8 mouse cellular contexts compared by ENCODE assay signal in genomic region chr4:96553133-96553819, GRCm38 (mm10). TPM values are rescaled to one million over a fixed set of nuclear protein-coding genes. Genes with fewer than 3 reads are reported as not detected.
DNase-seq lines count a peak whose midpoint lies in the region; ATAC-seq lines count a peak whose summit lies in the region.

Gene Cyp2j6 (minus strand): TSS chr4:96553661.

- 1% methylated on average over 16 of the region's 16 CpGs for WGBS in intestine, embryonic 14.5 days
- WGBS in macrophage (ENCODE audit: missing documents): under 1% methylated on average over 16 of the region's 16 CpGs

- H3K36me3 ChIP-seq in intestine, embryonic 14.5 days (ENCODE audit: control insufficient read depth, insufficient read depth, low read length): no peaks in the 10 kb centered on the region
- no peaks in the 10 kb centered on the region for H3K36me3 ChIP-seq in macrophage (ENCODE audit: inconsistent target)

- peak within 1 kb of the TSS; percentile 78 for H3K27ac ChIP-seq in intestine, embryonic 14.5 days (ENCODE audit: low read depth)
- no peak within 1 kb of the TSS for H3K27ac ChIP-seq in macrophage

- intact Hi-C loops in gastrocnemius, postnatal 36 days (cut with DNase I): no loop called here
- intact Hi-C loops in left cerebral cortex, postnatal 10 days (cut with DNase I): no loop called here

- H3K79me2 ChIP-seq in macrophage (ENCODE audit: inconsistent target): no peaks in the 10 kb centered on the region

- H3K4me1 ChIP-seq in intestine, embryonic 14.5 days (replicated peaks; ENCODE audit: control insufficient read depth, insufficient read depth, low read length): no peaks in the 10 kb centered on the region; the same call in 1 of the 2 replicates

- H3K4me3 ChIP-seq in intestine, embryonic 14.5 days (ENCODE audit: low read depth, low read length): peak within 1 kb of the TSS; percentile 66
- peak within 1 kb of the TSS; percentile 39 for H3K4me3 ChIP-seq in macrophage (ENCODE audit: inconsistent target)

- ATAC-seq in intestine, embryonic 14.5 days (replicated peaks; ENCODE audit: low FRiP score, low TSS enrichment, low read depth): peak; percentile 94

- H3K27me3 ChIP-seq in intestine, embryonic 14.5 days (replicated peaks; ENCODE audit: control insufficient read depth, insufficient read depth, low read length): no peaks in the 10 kb centered on the region

- DNase-seq in adrenal gland, postnatal 14 days: peak; percentile 61
- peak; percentile 36 for DNase-seq in embryo, embryonic 11.5 days (ENCODE audit: low read depth, low spot score)
- peak; percentile 13 to 30 for DNase-seq in gastrocnemius, postnatal 36 days
- peak; percentile 80 for DNase-seq in intestine, embryonic 14.5 days (ENCODE audit: low spot score)
- DNase-seq in left cerebral cortex, postnatal 10 days (ENCODE audit: extremely low spot score in 1 of 2, low spot score in 2 of 2): peak; percentile 23 to 45
- peak; percentile 23 for DNase-seq in right cerebral cortex, postnatal 14 days
- DNase-seq in spleen, adult 12 weeks (ENCODE audit: low spot score): no peak

- H3K9ac ChIP-seq in intestine, embryonic 14.5 days (ENCODE audit: low read length): peak within 1 kb of the TSS; percentile 77

- peak within 1 kb of the TSS; percentile 75 for H3K4me2 ChIP-seq in intestine, embryonic 14.5 days (ENCODE audit: low read length)

- no peaks in the 10 kb centered on the region for H3K9me3 ChIP-seq in intestine, embryonic 14.5 days (ENCODE audit: control insufficient read depth, low read length)

RNA-seq across cellular contexts. Expression of gene Cyp2j6, which starts in this region (rescaled TPM):
- total RNA-seq in adrenal gland, postnatal 14 days (2021): 6.7 and 7.7 TPM in 2 replicates
- total RNA-seq in gastrocnemius, postnatal 36 days (2021): 1 to 10 TPM; 1.3 TPM
- polyA plus RNA-seq in intestine, embryonic 14.5 days (2014; fragmentation: Nextera tagmentation; extraction: Ambion mirVana): 10.3 and 10.7 TPM in 2 replicates
- 10 to 100 TPM; 10.9 to 11.6 TPM for total RNA-seq in left cerebral cortex, postnatal 10 days (2021)
- total RNA-seq in macrophage (2018; cell fraction: chromatin; rRNA removed): 1 to 10 TPM in 6 of 26 experiments, under 1 TPM in 19, not detected in 1; 0.30 to 2.0 (median 0.69) TPM
- 1 to 10 TPM; 1.3 to 4.2 (median 2.6) TPM for total RNA-seq in macrophage (2018; cell fraction: cytosol; rRNA removed)
- 1 to 10 TPM in 22 of 26 experiments, under 1 TPM in 4; 0.76 to 3.7 (median 1.5) TPM for total RNA-seq in macrophage (2018; cell fraction: nucleus; rRNA removed)
- polyA plus RNA-seq in macrophage (2018): 3.4 to 6.8 TPM (median 3.4 TPM) in 3 replicates
